Mouse (Mus musculus): ENCODE data around the gene Pes1.

DNA sequence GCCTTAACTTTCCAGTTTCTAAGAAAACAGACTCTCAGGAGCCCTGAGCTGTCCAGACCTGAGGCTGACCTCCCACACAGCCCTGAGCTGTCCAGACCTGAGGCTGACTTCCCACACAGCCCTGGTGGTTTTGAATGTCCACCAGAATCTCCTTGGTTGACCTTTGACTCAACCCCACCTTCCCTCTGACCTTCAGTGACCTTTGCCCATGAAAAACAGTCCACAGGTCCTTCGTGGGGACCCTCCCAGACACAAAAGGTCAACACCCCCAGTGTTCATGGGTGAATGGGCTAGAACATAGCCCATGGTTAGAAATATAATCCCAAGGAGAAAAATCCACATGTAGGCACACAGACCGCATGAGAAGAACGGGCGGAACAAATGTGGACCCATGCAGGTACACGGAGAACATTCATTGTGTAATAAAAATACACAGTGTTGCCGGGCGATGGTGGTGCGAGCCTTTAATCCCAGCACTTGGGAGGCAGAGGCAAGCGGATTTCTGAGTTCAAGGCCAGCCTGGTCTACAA is 30.0 kb upstream of the Pes1 start:
- no peak for TF ChIP-seq CTCF (IDR thresholded peaks at IDR 0.05; ENCODE audit: low read depth, low read length)
- no peak for TF ChIP-seq POLR2A (IDR thresholded peaks at IDR 0.05; ENCODE audit: borderline replicate concordance, low read depth, low read length)
